Mouse (Mus musculus) erythroblast, adult 5-6 weeks (primary cell): ENCODE measurements around the gene Odf2. TPM values are rescaled to one million over a fixed set of nuclear protein-coding genes. Genes with fewer than 3 reads are reported as not detected.

Source experiments
- ATAC-seq: replicated peaks from 2 replicates; pipeline ENCODE4 v1.8.0; 2016; ENCODE audit warnings: moderate number of reproducible peaks, mild to moderate bottlenecking, moderate TSS enrichment, inconsistent platforms; ENCODE audit not compliant: poor library complexity, low FRiP score, severe bottlenecking
- total RNA-seq, 2 experiments: library from RNA; stranded (forward) in 1 of 2; stranded (reverse) in 1 of 2; fragments of 150-400 nt in 1 of 2; fragments of 200-764, 138-1000 nt in 1 of 2; gene quantifications; 2 replicates each; pipeline versions ENCODE4 v1.2.3 to v1.2.4; 2015 to 2017; ENCODE audit warnings: low replicate concordance in 2 of 2

The Odf2 gene
- total RNA-seq, 2 experiments from 2014 or later: 25.2 to 51.4 TPM

DNA sequence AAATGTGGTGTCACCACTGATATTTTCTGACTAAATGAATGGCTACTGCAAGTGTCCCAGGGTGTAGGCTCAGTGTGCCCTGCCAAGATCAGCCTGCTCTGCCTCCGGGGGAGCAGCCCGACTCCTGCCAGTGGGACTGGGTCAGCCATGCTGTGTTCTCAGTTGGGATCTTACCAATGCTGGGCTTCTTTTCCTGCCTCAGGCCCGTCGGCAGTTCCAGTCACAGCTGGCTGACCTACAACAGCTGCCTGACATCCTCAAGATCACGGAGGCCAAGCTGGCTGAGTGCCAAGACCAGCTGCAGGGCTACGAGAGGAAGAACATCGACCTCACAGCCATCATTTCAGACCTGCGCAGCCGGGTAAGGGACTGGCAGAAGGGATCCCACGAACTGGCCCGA, 33.0 kb downstream of the Odf2 start:
- ATAC-seq: no peak

DNA sequence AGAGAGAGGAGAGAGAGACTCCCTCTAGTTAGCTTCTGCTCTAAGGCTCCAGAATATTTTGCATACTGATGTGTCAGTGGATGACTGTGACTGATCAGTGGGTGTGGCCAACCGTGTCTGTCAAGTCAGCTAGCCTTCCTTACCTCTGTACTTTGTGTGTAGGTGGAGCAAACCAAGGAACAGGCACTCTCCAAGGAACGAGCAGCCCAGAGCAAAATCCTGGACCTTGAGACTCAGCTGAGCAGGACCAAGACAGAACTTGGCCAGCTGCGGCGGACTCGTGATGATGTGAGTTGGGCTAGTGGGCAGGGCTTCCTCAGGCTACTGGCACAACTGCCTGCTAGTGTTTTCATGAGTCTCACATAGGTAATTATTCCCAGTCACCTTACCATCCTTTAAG, 37.5 kb downstream of the Odf2 start:
- 0 out of 2 replicates have a peak, but pooled peaks have one; percentile 28 for ATAC-seq

DNA sequence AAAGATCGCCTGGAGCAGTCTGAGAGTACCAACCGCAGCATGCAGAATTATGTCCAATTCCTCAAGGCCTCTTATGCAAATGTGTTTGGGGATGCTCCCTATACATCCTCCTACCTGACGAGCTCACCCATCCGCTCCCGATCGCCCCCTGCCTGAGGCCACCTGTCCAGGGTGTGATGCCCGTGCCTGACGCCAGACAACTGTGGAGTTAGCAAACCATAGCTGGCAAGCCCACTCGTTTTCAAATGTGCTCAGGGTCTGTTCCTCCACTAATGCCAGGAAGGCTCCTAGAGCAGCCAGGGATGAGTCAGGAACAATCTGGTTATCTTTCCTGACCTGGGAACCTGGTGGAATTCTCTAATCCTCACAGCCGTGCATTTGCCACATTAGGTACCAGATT, 41.5 kb downstream of the Odf2 start:
- no peak for ATAC-seq

GRCm38 (mm10) chr2:29931194-29931593, 42.2 kb downstream of the Odf2 start:
- ATAC-seq: no peak

- peak; percentile 99 for ATAC-seq
These were observed 46.0 kb downstream of the Odf2 start, which contains the start of gene Gle1 for GRCm38 (mm10) chr2:29934906-29935599. Gene Gle1 (plus strand): TSS chr2:29935426.

DNA sequence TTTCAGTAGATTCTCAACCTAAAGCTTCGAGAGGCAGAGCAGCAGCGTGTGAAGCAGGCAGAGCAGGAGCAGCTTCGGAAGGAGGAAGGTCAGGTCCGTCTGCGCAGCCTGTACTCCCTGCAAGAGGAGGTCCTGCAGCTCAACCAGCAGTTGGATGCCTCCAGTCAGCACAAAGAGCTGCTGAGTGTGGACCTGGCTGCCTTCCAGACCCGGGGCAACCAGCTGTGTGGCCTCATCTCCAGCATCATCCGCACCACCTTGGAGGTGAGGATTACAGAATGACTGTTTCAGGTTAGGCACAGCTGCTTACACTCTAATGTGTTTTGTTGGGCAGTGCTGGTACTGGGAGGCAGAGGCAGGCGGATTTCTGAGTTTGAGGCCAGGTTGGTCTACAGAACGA, 51.1 kb downstream of the Odf2 start:
- no peak for ATAC-seq

DNA sequence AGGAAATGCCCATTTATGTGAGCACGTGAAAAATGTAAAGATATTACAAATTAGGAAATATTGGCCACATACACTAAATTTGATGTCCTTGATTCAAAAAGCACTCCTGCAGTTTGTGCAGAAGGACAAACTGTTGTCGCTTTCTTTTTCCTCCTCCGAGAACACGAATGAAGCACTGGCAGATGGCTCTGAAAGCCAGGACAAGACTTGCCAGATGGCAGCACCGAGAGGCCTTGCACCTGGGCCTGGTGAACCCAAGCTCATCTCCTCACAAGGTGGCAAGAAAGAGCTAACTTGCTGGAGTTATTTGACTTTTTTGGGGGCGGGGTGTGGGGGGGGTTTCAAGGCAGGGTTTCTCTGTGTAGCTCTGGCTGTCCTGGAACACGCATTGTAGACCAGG, 51.8 kb downstream of the Odf2 start:
- no peak for ATAC-seq

DNA sequence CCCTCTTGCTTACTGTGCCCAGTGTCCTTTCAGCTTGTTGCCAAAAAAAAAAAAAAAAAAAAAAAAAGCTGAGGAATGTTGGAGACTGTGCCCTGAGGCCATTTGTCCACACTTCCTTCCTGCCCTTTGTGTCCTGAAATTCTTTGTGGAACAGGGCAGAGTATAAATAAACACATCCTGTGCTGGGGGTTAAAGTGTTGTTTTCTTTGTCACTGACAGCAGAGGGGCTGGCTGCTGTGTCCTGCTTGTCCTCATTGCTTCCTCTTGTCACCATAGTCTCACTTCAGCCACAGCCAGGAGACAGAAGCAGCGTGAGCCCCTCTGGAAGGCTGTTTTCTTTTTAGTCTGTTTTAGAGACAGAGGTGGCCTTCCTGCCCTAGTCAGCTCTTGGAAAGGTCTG, 55.7 kb downstream of the Odf2 start:
- no peak for ATAC-seq

GRCm38 (mm10) chr2:29948896-29949295, 59.9 kb downstream of the Odf2 start:
- ATAC-seq: no peak

DNA sequence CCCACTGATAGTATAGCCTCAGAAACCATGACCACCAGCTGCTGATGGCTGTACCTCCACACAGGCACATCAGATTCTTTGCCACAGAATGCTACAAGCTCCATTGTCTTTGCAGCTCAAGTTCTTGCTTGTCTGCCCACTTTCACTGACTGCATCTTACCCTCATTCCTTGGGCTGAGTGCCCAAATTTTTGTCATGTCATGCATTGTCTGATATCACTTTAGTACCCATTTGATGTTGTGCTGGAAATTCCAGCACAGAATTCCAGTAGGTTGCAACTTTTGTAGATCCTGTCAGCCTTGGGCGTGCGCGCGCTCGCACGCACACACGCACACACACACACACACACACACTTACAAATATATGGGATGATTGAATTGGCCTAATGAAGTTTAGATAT, 72.2 kb downstream of the Odf2 start:
- no peak for ATAC-seq

DNA sequence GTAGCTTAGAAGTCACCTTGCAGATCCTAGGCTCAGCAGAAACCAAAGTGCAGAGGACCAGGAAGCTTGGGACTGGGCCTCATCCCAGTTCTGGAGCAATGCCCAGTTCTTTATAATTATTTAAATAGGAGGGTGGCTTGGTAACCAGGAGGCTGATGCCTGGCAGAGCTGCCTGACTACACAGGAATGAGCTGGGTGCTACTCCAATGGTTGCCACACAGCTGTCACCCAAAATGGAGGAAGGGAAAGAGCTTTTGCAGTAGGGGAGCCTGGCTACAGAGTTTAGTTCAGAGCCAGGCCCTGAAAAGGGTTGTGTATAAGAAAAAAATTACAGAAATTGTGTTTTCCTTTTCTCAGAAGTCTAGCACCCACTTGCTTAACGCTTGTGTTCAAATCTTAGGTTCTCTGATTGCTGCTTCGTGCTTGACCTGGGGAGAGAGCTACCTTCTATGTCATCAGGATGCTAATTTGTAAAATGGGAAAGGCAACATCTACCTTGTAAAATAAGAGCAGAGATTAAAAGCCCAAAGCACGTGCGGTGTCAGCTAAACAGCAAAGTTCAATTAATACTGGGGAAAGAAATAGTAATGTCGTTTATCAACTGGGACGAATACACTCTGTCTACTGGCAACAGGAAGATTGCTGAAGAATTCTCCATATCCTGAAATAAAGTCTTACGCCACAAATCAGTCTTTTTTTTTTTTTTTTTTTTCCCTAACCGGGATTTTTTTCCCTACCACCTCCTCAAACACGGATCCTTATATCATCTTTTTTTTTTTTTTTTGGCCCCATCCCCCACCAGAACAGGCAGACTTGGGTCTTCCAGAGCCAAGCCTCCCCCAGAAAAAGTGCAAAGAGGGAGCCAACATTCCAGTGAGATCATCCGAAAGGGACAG, 75.6 kb downstream of the Odf2 start:
- no peak for ATAC-seq

GRCm38 (mm10) chr2:29965250-29965843, 76.3 kb downstream of the Odf2 start, which contains the start of gene Sptan1:
Gene Sptan1 (plus strand): TSS chr2:29965560.
- ATAC-seq: peak; percentile 98

DNA sequence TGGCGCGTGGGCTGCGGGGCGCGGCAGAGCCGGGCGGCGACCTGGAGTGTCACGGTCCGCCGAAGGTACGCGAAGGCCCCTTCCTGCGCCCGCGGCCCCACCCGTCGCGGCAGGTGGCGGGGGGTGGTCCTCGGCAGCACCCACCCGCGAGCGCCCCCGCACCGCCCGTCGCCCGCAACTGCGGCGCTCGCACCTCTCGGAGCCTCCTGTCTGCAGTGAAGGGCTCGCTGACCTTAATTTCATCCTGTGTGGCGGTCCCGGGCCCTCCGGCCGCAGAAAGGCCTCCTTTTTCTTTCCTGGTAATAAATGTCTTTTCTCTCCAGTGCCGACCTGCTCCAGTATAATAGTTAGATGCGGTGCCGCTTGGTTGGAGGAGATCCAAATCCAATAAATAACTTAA, 76.9 kb downstream of the Odf2 start:
- no peak for ATAC-seq

- no peak for ATAC-seq
These were observed 77.8 kb downstream of the Odf2 start for GRCm38 (mm10) chr2:29966826-29967225.

GRCm38 (mm10) chr2:29967768-29968167, 78.7 kb downstream of the Odf2 start:
- no peak for ATAC-seq

GRCm38 (mm10) chr2:29968638-29969037, 79.6 kb downstream of the Odf2 start:
- ATAC-seq: no peak

DNA sequence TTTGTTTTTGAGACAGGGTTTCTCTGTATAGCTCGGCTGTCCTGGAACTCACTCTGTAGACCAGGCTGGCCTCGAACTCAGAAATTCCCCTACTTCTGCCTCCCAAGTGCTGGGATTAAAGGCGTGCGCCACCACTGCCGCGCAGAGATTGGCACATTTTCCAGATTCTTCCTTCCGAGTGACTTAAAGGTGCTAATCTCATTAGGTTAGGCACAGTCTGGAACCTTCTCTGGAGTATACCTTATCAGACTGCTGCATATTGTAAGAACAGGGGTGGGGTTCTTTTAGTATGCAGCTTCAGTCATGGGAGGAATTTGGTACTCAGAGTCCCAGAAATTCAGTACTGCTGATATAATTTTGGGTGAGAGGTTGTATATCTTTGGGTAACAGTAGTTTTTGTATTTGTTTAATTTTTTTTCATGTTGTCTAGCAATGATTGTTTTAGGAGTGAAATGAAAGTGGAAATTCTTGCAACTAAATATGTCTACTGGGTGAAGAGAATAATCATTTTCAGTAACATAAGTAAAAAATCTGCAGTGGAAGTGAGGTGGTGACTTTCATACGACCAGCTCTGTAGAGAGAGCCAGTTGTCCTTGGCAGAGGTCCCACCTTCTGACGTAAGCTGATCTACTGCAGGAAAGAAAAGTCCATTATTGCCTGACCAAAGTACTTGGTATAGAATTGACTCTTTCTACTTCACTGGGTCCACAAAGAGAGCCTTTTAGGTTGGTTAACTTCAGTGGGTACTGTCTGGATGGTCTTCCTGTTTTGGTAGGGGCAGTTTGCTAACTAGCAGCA, 83.0 kb downstream of the Odf2 start:
- peak; percentile 65 for ATAC-seq

DNA sequence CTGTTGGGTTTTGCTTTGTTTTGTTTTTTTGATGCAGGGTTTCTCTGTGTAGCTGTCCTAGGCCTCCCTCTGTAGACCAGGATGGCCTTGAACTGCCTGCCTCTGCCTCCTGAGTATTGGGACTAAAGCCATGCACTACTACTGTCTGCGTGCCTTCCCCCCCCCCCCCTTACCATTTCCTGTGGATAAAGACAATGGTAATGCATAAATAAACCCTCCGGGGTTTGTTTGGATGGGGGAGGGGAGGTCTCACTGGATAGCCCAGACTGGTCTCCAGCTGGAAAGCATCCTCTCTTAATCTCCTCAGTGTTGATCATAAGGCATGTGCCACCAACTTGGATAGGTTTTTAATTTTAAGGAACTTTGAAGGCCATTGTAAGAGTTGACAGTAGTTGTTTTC, 84.5 kb downstream of the Odf2 start:
- ATAC-seq: no peak

DNA sequence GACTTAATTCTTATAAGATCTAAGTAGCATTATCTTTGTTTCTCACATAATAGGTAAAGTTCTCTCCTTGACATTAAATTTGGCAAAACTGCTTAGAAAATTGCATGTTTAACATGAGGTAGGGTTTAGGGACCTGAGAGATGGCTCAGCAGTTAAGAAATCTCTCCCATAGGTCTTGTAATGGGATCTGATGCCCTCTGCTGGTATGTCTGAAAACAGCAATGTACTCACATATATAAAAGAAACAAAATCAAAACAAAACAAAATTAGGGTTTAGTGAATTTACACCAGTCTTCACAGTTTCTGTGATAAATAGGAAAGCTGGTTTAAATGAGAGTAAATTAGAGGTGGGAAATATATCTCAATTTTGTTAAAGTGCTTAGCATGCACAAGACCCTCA, 88.3 kb downstream of the Odf2 start:
- ATAC-seq: 0 out of 2 replicates have a peak, but pooled peaks have one; percentile 56

DNA sequence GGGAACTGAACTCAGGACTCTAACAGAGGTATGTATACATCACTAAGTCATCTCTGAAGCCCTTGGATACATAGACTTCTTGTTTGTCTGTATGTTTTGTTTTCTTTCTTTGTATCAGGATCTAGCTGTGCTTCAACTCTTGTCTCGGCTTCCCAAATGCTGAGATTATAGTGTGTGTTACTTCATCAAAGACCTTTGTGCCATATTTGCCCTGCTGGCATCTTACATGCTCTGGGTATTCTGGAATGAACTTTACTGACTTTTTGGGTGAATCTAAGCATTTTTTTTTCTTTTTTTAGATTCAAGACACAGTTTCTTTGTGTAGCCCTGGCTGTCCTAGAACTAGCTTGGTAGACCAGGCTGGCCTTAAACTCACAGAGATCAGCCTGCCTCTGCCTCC, 91.6 kb downstream of the Odf2 start:
- no peak for ATAC-seq
